Mouse (Mus musculus) testis, adult 2 months (tissue): ENCODE measurements around the gene Nt5c2. TPM values are rescaled to one million over a fixed set of nuclear protein-coding genes. Genes with fewer than 3 reads are reported as not detected.

ENCODE experiments used
- H3K27ac ChIP-seq: fragments of 200-500 bp; 2 replicates; pipeline ENCODE4 v1.5.1; 2012; ENCODE audit warnings: low read depth, low read length; ENCODE audit not compliant: control insufficient read depth, insufficient read depth
- H3K27me3 ChIP-seq: fragments of 200-500 bp; 2 replicates; pipeline ENCODE4 v1.6.1; 2012; ENCODE audit warnings: mild to moderate bottlenecking, low read length, moderate library complexity; ENCODE audit not compliant: control insufficient read depth, insufficient read depth
- H3K36me3 ChIP-seq: fragments of 200-500 bp; 2 replicates; pipeline ENCODE4 v1.6.1; 2012; ENCODE audit warnings: mild to moderate bottlenecking, low read length; ENCODE audit not compliant: control insufficient read depth, insufficient read depth
- H3K4me1 ChIP-seq: fragments of 200-500 bp; 2 replicates; pipeline ENCODE4 v1.6.1; 2012; ENCODE audit warnings: low read length; ENCODE audit not compliant: control insufficient read depth, insufficient read depth
- H3K4me3 ChIP-seq: fragments of 200-500 bp; 2 replicates; pipeline ENCODE4 v1.5.1; 2012; ENCODE audit warnings: low read depth, mild to moderate bottlenecking, low read length, moderate library complexity, mixed read lengths; ENCODE audit not compliant: control insufficient read depth
- CTCF ChIP-seq: fragments of 200-500 bp; IDR thresholded peaks from 2 replicates; pipeline ENCODE4 v1.5.1; 2012; ENCODE audit warnings: low read depth, mild to moderate bottlenecking, inconsistent platforms, low read length, moderate library complexity; ENCODE audit not compliant: control insufficient read depth, insufficient read depth, insufficient replicate concordance
- POLR2A ChIP-seq: fragments of 200-500 bp; IDR thresholded peaks from 2 replicates; pipeline ENCODE4 v1.6.1; 2012; ENCODE audit warnings: low read depth, mild to moderate bottlenecking, inconsistent platforms, low read length, moderate library complexity; ENCODE audit not compliant: control insufficient read depth
- polyA plus RNA-seq: library from polyadenylated mRNA; depleted of rRNA; stranded (reverse); fragments of >200 nt; gene quantifications from 2 replicates; pipeline ENCODE4 v1.2.3, GENCODE M21; 2012

Gene Nt5c2
- polyA plus RNA-seq, 1 experiment, result 38.6 TPM

GRCm38 (mm10) chr19:46905971-46906370 is 109.0 kb downstream of the Nt5c2 start:
- H3K36me3 ChIP-seq, result no peaks in the 10 kb centered on the region
- no peak overlapping the region for H3K4me3 ChIP-seq
- TF ChIP-seq CTCF (no peak), POLR2A (no peak)
- H3K27ac ChIP-seq, result no peak overlapping the region
- H3K27me3 ChIP-seq, result no peaks in the 10 kb centered on the region
- H3K4me1 ChIP-seq, result no peaks in the 10 kb centered on the region

- H3K4me3 ChIP-seq, result no peak overlapping the region
- H3K4me1 ChIP-seq, result peaks cover 2% of the 10 kb centered on the region; the same call in 1 of the 2 replicates
- no peak overlapping the region for H3K27ac ChIP-seq
- TF ChIP-seq POLR2A (no peak), CTCF (no peak)
- peaks cover 1% of the 10 kb centered on the region; the same call in 1 of the 2 replicates for H3K36me3 ChIP-seq
- no peaks in the 10 kb centered on the region for H3K27me3 ChIP-seq
Observed at GRCm38 (mm10) chr19:46905383-46905782, 109.6 kb downstream of the Nt5c2 start.

- no peak overlapping the region for H3K4me3 ChIP-seq
- no peak overlapping the region for H3K27ac ChIP-seq
- H3K4me1 ChIP-seq, result peaks cover 2% of the 10 kb centered on the region
- no peaks in the 10 kb centered on the region for H3K27me3 ChIP-seq
- H3K36me3 ChIP-seq, result peaks cover 1% of the 10 kb centered on the region; the same call in 1 of the 2 replicates
- TF ChIP-seq POLR2A (no peak), CTCF (no peak)
Observed at GRCm38 (mm10) chr19:46904907-46905306, 110.0 kb downstream of the Nt5c2 start.

GRCm38 (mm10) chr19:46903379-46903778 is 111.6 kb downstream of the Nt5c2 start:
- Histone ChIP-seq H3K27ac (no peak overlapping the region), H3K27me3 (no peaks in the 10 kb centered on the region), H3K4me1 (peaks cover 2% of the 10 kb centered on the region), H3K4me3 (no peak overlapping the region), H3K36me3 (peaks cover 1% of the 10 kb centered on the region; the same call in 1 of the 2 replicates)
- TF ChIP-seq POLR2A (no peak), CTCF (no peak)

- Histone ChIP-seq H3K27ac (no peak overlapping the region), H3K4me1 (peaks cover 2% of the 10 kb centered on the region), H3K36me3 (peaks cover 6% of the 10 kb centered on the region), H3K27me3 (no peaks in the 10 kb centered on the region), H3K4me3 (no peak overlapping the region)
- TF ChIP-seq POLR2A (no peak), CTCF (no peak)
Observed at GRCm38 (mm10) chr19:46901323-46901722, 113.6 kb downstream of the Nt5c2 start.

GRCm38 (mm10) chr19:46900786-46901185 is 114.2 kb downstream of the Nt5c2 start:
- TF ChIP-seq CTCF, result no peak
- TF ChIP-seq POLR2A, result no peak
- no peak overlapping the region for H3K4me3 ChIP-seq
- no peak overlapping the region for H3K27ac ChIP-seq
- no peaks in the 10 kb centered on the region for H3K27me3 ChIP-seq
- H3K4me1 ChIP-seq, result peaks cover 2% of the 10 kb centered on the region
- peaks cover 6% of the 10 kb centered on the region for H3K36me3 ChIP-seq

GRCm38 (mm10) chr19:46899871-46900270 is 115.1 kb downstream of the Nt5c2 start:
- Histone ChIP-seq H3K27ac (no peak overlapping the region), H3K4me1 (peaks cover 2% of the 10 kb centered on the region), H3K27me3 (no peaks in the 10 kb centered on the region), H3K36me3 (peaks cover 6% of the 10 kb centered on the region), H3K4me3 (no peak overlapping the region)
- TF ChIP-seq CTCF (no peak), POLR2A (no peak)

- Histone ChIP-seq H3K27me3 (no peaks in the 10 kb centered on the region), H3K36me3 (peaks cover 6% of the 10 kb centered on the region), H3K4me1 (peaks cover 2% of the 10 kb centered on the region), H3K27ac (no peak overlapping the region), H3K4me3 (no peak overlapping the region)
- TF ChIP-seq POLR2A (no peak), CTCF (no peak)
Observed at GRCm38 (mm10) chr19:46899306-46899705, 115.6 kb downstream of the Nt5c2 start.

- no peak for TF ChIP-seq CTCF
- no peak for TF ChIP-seq POLR2A
- H3K4me3 ChIP-seq, result no peak overlapping the region
- H3K27me3 ChIP-seq, result no peaks in the 10 kb centered on the region
- peaks cover 6% of the 10 kb centered on the region for H3K36me3 ChIP-seq
- peaks cover 2% of the 10 kb centered on the region for H3K4me1 ChIP-seq
- H3K27ac ChIP-seq, result no peak overlapping the region
Observed at GRCm38 (mm10) chr19:46898222-46898621, 116.7 kb downstream of the Nt5c2 start.
